Mouse (Mus musculus): ENCODE measurements around the gene Cox4i2. TPM values are rescaled to one million over a fixed set of nuclear protein-coding genes. Genes with fewer than 3 reads are reported as not detected.

The Cox4i2 gene
- total RNA-seq, 1 experiment from 2014 or later: not detected

- no peak for ATAC-seq (replicated peaks; ENCODE audit: insufficient number of reproducible peaks, low FRiP score, low TSS enrichment, poor library complexity, severe bottlenecking)
Measured at GRCm38 (mm10) chr2:152764172-152765044, 10.4 kb downstream of the Cox4i2 start.

DNA sequence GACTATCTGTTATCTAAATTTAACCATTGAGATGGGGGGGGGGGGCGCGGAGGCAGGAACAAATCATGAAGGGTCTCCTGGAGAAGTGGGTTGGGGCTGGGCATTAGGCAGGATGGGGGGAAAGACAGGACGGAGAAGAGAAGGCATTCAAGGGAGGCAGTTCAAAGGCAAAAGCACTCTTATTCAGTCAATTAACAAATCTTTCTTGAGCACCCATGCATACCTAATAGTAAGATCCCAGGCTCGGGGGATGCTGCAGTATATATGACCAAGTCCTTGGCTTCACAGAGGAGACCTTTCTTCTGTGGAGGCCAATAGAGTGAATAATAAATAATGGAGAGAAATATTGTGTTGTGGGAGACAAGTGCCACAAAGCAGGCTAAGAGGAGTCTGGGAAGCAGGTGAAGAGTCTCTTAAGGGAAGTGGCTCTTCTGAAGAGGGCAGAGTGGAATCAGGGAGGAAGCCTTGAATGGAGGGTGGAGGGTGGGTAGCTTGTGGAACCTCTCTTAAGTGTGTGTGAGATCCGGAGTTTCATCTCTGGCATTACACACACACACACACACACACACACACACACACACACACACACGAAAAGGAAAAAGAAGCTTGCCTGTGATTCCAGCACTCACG lies 11.2 kb downstream of the Cox4i2 start:
- ATAC-seq (replicated peaks; ENCODE audit: insufficient number of reproducible peaks, low FRiP score, low TSS enrichment, poor library complexity, severe bottlenecking): no peak

DNA sequence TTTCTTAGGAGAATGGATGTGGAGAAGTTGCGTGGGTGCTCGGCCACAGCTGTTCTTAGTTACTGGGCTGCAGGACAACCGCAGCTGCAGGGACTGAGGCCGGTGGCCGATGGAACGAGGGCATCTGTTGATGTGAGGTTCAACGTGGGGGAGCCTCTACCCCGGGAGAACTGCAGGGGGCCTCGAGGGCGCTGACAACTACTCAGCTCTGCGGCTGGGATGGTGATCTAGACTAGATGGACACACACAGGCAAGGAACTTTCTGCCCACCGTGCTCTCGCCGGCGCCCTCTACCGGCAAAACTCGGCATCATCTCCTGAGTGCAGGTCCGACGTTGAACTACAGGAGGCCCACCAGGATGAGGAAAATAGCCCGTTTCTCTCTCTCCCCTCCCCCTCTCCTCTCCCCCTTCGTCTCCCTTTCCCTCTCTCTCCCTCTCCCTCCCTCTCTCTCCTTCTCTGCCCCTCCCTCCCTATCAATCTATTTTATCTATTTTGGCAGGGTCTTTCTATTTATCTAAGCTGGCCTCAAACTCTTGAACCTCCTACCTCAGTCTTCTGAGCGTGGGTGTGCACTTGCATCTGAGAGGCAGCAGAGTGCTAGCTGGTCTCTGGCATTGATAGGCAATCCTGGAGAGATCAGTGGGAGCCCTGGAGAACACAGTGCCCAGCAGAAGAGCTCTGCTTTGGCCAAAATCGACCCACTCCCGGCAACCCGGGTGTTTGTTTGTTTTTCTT lies 12.6 kb downstream of the Cox4i2 start:
- ATAC-seq (replicated peaks; ENCODE audit: insufficient number of reproducible peaks, low FRiP score, low TSS enrichment, poor library complexity, severe bottlenecking): peak; percentile 92

DNA sequence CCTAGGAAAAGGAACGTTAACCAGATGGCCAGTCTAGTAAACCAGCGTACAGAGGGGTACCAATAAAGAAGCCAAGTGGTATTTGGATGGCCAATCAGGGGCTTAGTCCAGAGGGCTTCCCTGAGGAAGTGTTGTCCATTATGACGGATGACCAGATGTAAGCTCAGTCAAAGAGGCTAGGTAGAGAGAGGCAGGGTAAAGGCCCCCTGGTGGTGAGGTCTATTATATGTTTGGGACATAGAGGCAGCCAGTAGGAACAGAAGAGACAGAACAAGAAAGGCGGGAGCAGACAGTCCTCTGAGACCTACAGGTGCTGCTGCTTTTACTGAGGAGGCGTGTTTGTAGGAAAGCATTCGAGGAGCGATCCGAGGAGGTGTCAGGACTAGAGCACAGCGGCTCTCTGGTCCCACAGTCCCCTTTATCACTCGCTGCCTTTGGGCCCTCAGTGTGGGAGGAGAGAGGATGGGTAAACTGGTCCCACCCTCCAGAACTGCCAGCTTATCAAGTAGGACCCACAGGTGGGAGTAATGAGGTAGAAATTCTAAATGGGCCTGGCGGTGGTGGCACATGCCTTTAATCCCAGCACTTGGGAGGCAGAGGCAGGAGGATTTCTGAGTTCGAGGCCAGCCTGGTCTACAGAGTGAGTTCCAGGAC lies 13.8 kb downstream of the Cox4i2 start:
- peak; percentile 40; the same call in 1 of the 2 replicates for ATAC-seq (replicated peaks; ENCODE audit: insufficient number of reproducible peaks, low FRiP score, low TSS enrichment, poor library complexity, severe bottlenecking)

DNA sequence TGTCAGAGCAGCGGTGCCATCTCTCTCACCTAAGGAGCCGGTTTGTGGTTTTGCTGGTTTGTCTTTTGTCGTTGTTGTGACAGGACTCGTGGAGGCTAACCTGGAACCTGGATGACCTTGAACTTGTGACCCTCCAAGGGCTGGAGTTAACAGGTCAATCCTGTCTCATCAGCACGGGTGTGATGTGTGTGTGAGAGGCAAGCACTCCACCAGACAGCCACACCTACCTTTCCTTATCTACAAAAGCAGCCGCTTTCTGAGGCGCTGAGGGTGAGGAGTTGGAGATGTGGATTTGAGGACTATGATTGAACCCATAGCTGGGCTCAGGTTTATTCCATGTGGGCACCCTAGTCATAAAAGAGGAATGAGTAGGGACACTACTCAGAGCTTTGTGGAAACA lies 15.7 kb downstream of the Cox4i2 start:
- ATAC-seq (replicated peaks; ENCODE audit: insufficient number of reproducible peaks, low FRiP score, low TSS enrichment, poor library complexity, severe bottlenecking): no peak

- no peak for ATAC-seq (replicated peaks; ENCODE audit: insufficient number of reproducible peaks, low FRiP score, low TSS enrichment, poor library complexity, severe bottlenecking)
Measured at GRCm38 (mm10) chr2:152771571-152771970, 17.6 kb downstream of the Cox4i2 start.

- ATAC-seq (replicated peaks; ENCODE audit: insufficient number of reproducible peaks, low FRiP score, low TSS enrichment, poor library complexity, severe bottlenecking): no peak
Measured at GRCm38 (mm10) chr2:152772231-152772630, 18.3 kb downstream of the Cox4i2 start.

GRCm38 (mm10) chr2:152775357-152775756 lies 21.4 kb downstream of the Cox4i2 start:
- ATAC-seq (replicated peaks; ENCODE audit: insufficient number of reproducible peaks, low FRiP score, low TSS enrichment, poor library complexity, severe bottlenecking): no peak

- no peak for ATAC-seq (replicated peaks; ENCODE audit: insufficient number of reproducible peaks, low FRiP score, low TSS enrichment, poor library complexity, severe bottlenecking)
Measured at GRCm38 (mm10) chr2:152776019-152776418, 22.0 kb downstream of the Cox4i2 start.

DNA sequence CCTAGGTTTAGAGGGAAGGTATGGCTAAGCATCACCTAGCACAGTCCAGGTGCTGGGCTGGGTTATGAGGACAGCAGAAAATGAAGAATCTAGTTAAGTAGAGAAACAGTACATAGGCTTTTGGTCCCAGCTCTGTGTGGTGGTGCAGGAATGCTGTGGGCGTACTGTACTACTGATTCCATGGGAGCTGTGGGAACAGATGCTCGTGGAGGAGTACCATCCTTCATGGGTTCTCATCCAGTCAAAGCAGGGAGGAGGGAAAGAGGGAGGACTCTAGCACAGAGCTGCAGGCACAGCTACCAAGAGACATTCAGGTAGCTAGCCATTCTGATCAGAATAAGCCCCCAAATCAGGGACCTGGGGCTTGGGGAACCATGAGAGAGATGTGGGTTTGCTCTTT lies 22.5 kb downstream of the Cox4i2 start:
- no peak for ATAC-seq (replicated peaks; ENCODE audit: insufficient number of reproducible peaks, low FRiP score, low TSS enrichment, poor library complexity, severe bottlenecking)

- ATAC-seq (replicated peaks; ENCODE audit: insufficient number of reproducible peaks, low FRiP score, low TSS enrichment, poor library complexity, severe bottlenecking): no peak
Measured at GRCm38 (mm10) chr2:152777081-152777480, 23.1 kb downstream of the Cox4i2 start.

DNA sequence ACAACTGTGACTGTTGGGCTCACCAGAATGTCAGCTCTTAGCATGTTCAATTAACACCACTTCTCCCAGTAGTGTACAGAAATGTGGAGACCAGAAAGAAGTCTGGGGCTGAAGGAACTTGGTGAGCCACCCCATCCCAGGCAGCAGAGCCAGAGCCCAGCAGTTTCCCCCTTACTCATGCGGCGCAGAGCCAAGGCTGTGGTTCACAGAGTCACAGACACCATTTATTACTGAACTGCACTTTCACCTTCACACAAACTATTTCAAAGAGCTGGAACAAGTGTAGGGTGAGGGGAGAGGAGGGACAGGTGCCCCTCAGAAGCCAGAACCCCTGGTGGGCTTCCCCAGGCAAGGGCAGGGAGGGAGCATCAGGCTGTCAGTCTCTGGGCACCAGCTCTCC lies 26.5 kb downstream of the Cox4i2 start:
- ATAC-seq (replicated peaks; ENCODE audit: insufficient number of reproducible peaks, low FRiP score, low TSS enrichment, poor library complexity, severe bottlenecking): no peak

DNA sequence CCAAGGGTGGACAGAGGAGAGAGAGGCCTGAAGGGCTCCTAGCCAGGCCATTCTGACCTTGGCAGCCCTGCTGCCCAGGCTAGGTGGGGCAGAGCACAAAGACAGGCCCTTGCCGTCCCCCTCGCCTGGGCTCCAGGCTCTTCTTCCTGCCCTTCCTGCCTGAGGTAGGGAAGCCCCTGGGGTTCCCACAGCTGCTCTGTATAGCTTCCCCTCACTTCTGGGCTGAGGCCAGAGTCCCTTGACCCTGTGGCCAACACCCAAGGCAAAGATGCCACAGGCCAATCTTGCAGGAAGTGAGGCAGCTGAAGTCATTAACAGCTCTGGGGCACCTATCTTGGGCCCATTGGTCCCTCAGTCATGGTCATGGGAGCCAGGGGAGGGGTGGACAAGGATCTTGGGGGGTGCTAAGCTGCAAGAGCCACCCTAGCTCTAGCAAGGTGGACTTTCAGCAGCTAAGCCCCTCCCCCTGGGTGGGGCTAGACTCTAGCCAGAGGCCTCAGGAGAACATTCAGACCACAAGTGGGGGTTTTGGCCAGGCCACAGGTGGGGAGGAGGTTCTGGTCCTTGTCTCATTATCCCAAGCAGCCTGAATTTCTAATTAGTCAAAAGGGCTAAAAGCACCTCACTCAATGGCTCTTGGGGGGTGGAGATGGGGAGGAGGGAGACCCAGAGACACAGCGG lies 27.2 kb downstream of the Cox4i2 start:
- ATAC-seq (replicated peaks; ENCODE audit: insufficient number of reproducible peaks, low FRiP score, low TSS enrichment, poor library complexity, severe bottlenecking): peak; percentile 34; the same call in 1 of the 2 replicates

- no peak for ATAC-seq (replicated peaks; ENCODE audit: insufficient number of reproducible peaks, low FRiP score, low TSS enrichment, poor library complexity, severe bottlenecking)
Measured at GRCm38 (mm10) chr2:152782656-152783055, 28.7 kb downstream of the Cox4i2 start.

DNA sequence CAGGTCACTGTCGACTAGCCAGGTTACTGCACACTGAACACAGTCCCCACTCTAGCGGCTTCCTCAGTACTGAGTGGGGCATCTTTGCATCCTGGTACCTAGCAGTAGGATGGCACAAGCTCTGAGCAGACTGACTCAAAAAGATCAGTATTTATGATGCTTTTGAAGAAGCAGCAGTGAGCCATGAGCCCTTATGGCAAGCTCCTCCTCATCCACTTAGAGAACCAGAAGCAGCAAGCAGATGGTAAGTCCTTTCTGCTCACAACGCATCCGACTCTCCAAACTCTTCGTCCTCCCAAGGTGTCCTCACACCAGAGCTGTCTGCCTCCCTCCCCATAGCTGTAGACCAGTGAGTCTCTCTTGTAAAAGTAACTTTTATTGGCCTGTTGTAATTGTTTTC lies 29.3 kb downstream of the Cox4i2 start:
- ATAC-seq (replicated peaks; ENCODE audit: insufficient number of reproducible peaks, low FRiP score, low TSS enrichment, poor library complexity, severe bottlenecking): no peak

DNA sequence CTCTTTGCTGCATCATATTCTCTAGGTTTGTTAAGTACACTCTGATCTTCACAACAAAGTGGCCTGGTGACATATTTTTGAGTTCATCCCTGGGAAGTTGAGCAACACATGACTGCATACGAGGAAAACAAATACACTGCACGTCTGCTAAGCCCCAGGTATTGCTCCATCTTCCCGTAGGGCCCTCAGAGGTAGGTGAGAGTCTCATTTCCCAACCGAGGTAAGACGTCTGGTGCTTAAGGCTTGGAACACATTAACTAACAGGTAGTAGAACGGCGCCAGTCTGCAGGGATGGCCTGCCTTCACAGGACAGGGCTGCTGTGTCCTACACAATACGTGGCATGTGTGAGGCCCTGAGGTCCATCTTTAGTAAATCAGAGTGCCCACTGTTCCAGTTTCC lies 30.7 kb downstream of the Cox4i2 start:
- ATAC-seq (replicated peaks; ENCODE audit: insufficient number of reproducible peaks, low FRiP score, low TSS enrichment, poor library complexity, severe bottlenecking): no peak

- no peak for ATAC-seq (replicated peaks; ENCODE audit: insufficient number of reproducible peaks, low FRiP score, low TSS enrichment, poor library complexity, severe bottlenecking)
Measured at GRCm38 (mm10) chr2:152785446-152786350, 31.7 kb downstream of the Cox4i2 start.

DNA sequence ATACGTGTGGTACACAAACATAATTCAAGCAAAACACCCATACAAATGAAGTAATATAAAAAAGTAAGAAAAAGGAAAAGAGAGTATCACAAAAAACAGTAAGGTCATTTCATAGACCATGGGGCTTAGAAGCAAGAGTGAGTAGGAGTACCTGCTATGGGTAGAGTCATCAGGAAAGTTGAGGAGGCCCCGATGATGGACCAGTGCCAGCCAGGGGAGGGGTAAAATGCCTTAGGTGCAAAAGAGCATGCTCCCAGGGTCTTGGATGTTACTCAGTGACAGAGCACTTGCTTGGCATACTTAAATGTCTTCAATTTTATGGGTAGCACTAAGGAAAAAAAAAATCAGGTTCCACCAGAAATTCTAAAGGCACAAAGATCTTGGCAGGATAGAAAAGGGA lies 33.2 kb downstream of the Cox4i2 start:
- no peak for ATAC-seq (replicated peaks; ENCODE audit: insufficient number of reproducible peaks, low FRiP score, low TSS enrichment, poor library complexity, severe bottlenecking)
